Comparison of ENCODE assay signal across 8 mouse cellular contexts in genomic region chr8:13287692-13288623, GRCm38 (mm10). TPM values are rescaled to one million over a fixed set of nuclear protein-coding genes. Genes with fewer than 3 reads are reported as not detected.
DNase-seq lines count a peak whose midpoint lies in the region; ATAC-seq lines count a peak whose summit lies in the region.

Gene Dcun1d2 (minus strand): TSS chr8:13288131.
Gene Tmco3 (plus strand): TSS chr8:13288190.

- peak; percentile 99 for DNase-seq in adipocyte (ENCODE audit: low spot score)
- DNase-seq in embryo, embryonic 10 days (ENCODE audit: low spot score): peak; percentile 96
- peak; percentile 98 for DNase-seq in gastrocnemius, postnatal 10 days
- DNase-seq in induced T-regulatory cell, adult 2 months (ENCODE audit: low read depth): peak; percentile 99
- peak; percentile 88 to 93 for DNase-seq in left cerebral cortex, adult 9 months (ENCODE audit: low spot score in 2 of 2)
- DNase-seq in right cerebral cortex, postnatal 14 days: peak; percentile 98
- peak; percentile 92 to 93 for DNase-seq in urinary bladder, postnatal 36 days (ENCODE audit: low spot score in 2 of 2)

- ATAC-seq in megakaryocyte progenitor cell, adult 5-6 weeks (replicated peaks; ENCODE audit: poor library complexity): peak; percentile 72

RNA-seq across cellular contexts. Expression of gene Dcun1d2, which starts in this region (rescaled TPM):
- 10 to 100 TPM; 38.5 to 41.6 TPM for total RNA-seq in gastrocnemius, postnatal 10 days (2021)
- total RNA-seq in megakaryocyte progenitor cell, adult 5-6 weeks (2015): 13.2 and 16.8 TPM in 2 replicates
- total RNA-seq in megakaryocyte progenitor cell, adult 5-6 weeks (2017): 18.9 and 23.2 TPM in 2 replicates

RNA-seq across cellular contexts. Expression of gene Tmco3, which starts in this region (rescaled TPM):
- 10 to 100 TPM; 13.9 to 20.1 TPM for total RNA-seq in gastrocnemius, postnatal 10 days (2021)
- total RNA-seq in megakaryocyte progenitor cell, adult 5-6 weeks (2015): 10.1 and 10.5 TPM in 2 replicates
- total RNA-seq in megakaryocyte progenitor cell, adult 5-6 weeks (2017): 9.5 and 13.0 TPM in 2 replicates

Comparison
In these comparisons a context has a peak if more than half of its experiments do, and no peak if none do; other contexts are left out.
1. Peak in every context shown above with its lines: DNase-seq and ATAC-seq.